In the genomic region with DNA sequence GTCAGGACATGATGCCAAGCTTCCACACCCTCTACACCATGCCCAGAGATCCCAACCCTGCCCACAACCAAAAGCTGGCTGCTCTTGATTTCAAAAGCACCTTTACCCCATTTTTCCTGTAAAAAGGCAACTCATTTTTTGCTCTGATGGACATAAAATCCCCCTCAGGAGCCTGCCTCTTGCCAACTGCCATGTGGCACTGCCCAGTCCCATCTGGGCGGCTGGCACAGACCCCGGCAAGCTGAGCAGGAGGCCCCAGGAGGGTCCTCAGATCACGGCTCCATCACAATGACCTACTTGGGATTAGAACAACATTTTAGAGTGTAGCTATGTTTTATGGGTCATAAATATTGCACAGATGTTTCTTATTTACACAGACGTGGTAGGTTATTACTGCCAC, we compare ENCODE assay signal across 16 mouse cellular contexts. TPM values are rescaled to one million over a fixed set of nuclear protein-coding genes. Genes with fewer than 3 reads are reported as not detected.
A peak's percentile ranks its signal among the peaks of the same experiment; 100 is the strongest.
DNase-seq lines count a peak whose midpoint lies in the region; ATAC-seq and TF ChIP-seq lines count a peak whose summit lies in the region.
"Had no signal": no experiment of that assay in that cellular context is flagged by ENCODE, and none has a peak within 500 bp of the region (broad histone marks: within the 10 kb centered on the region; RNA-seq: fewer than 3 reads in every experiment).

No protein-coding gene starts in this region.

- no peak overlapping the region for H3K9ac ChIP-seq in midbrain, postnatal 0 days (replicated peaks; ENCODE audit: low read length, poor library complexity, severe bottlenecking)
- H3K9ac ChIP-seq in midbrain, embryonic 11.5 days (ENCODE audit: low read length), result no peak overlapping the region
- H3K9ac ChIP-seq in limb, embryonic 12.5 days (replicated peaks), result no peak overlapping the region
- H3K9ac ChIP-seq: forebrain, embryonic 12.5 days; midbrain, embryonic 12.5 days; neural tube, embryonic 12.5 days had no signal

- 62% methylated on average over 4 of the region's 4 CpGs for WGBS in midbrain, postnatal 0 days
- 83% methylated on average over 4 of the region's 4 CpGs for WGBS in midbrain, embryonic 11.5 days
- WGBS in limb, embryonic 12.5 days, result 10% methylated on average over 4 of the region's 4 CpGs

- H3K27ac ChIP-seq in midbrain, postnatal 0 days (ENCODE audit: low read depth, low read length), result no peak overlapping the region
- H3K27ac ChIP-seq in midbrain, embryonic 11.5 days (ENCODE audit: low read depth, low read length), result no peak overlapping the region
- H3K27ac ChIP-seq in limb, embryonic 12.5 days, result peak overlapping the region; percentile 62; the same call in 1 of the 2 replicates
- H3K27ac ChIP-seq: forebrain, embryonic 12.5 days; midbrain, embryonic 12.5 days; neural tube, embryonic 12.5 days had no signal

- no peaks in the 10 kb centered on the region for H3K36me3 ChIP-seq in midbrain, postnatal 0 days (ENCODE audit: insufficient read depth, low read length)
- no peaks in the 10 kb centered on the region for H3K36me3 ChIP-seq in midbrain, embryonic 11.5 days (ENCODE audit: control insufficient read depth, insufficient read depth, low read length)
- no peaks in the 10 kb centered on the region for H3K36me3 ChIP-seq in limb, embryonic 12.5 days
- H3K36me3 ChIP-seq: forebrain, embryonic 12.5 days; midbrain, embryonic 12.5 days; neural tube, embryonic 12.5 days had no signal

- H3K9me3 ChIP-seq in midbrain, postnatal 0 days (ENCODE audit: low read length), result no peaks in the 10 kb centered on the region
- H3K9me3 ChIP-seq in midbrain, embryonic 11.5 days (ENCODE audit: control insufficient read depth, low read length), result no peaks in the 10 kb centered on the region
- no peaks in the 10 kb centered on the region for H3K9me3 ChIP-seq in limb, embryonic 12.5 days
- H3K9me3 ChIP-seq: forebrain, embryonic 12.5 days; midbrain, embryonic 12.5 days; neural tube, embryonic 12.5 days had no signal

- H3K4me1 ChIP-seq in midbrain, postnatal 0 days (ENCODE audit: insufficient read depth, low read length), result no peaks in the 10 kb centered on the region
- peaks cover 4% of the 10 kb centered on the region; the same call in 1 of the 2 replicates for H3K4me1 ChIP-seq in midbrain, embryonic 11.5 days (ENCODE audit: control insufficient read depth, insufficient read depth, low read length)
- peaks cover 35% of the 10 kb centered on the region for H3K4me1 ChIP-seq in limb, embryonic 12.5 days (replicated peaks)

- peak; percentile 25 for DNase-seq in adrenal gland, postnatal 25 days
- no peak for DNase-seq in adrenal gland, adult 2 months
- DNase-seq in midbrain, postnatal 0 days (ENCODE audit: low spot score), result peak; percentile 68
- no peak for DNase-seq in midbrain, embryonic 11.5 days (ENCODE audit: low spot score, missing footprints)
- DNase-seq in cerebellum, adult 9-10 months, result peak; percentile 95
- DNase-seq in left cerebral cortex, postnatal 10 days (ENCODE audit: extremely low spot score in 1 of 2, low spot score in 2 of 2), result no peak
- DNase-seq: adrenal gland, postnatal 36 days; gastrocnemius, postnatal 10 days; heart, postnatal 36 days; kidney, adult 18-20 months had no signal

- no peak for TF ChIP-seq CTCF in midbrain, postnatal 0 days (IDR thresholded peaks at IDR 0.05)

- intact Hi-C loops in left cerebral cortex, postnatal 10 days (cut with DNase I), result no loop called here

- no peak overlapping the region for H3K4me2 ChIP-seq in midbrain, postnatal 0 days (ENCODE audit: low read depth, low read length, poor library complexity, severe bottlenecking)
- no peak overlapping the region for H3K4me2 ChIP-seq in midbrain, embryonic 11.5 days
- H3K4me2 ChIP-seq in limb, embryonic 12.5 days, result no peak overlapping the region
- H3K4me2 ChIP-seq: forebrain, embryonic 12.5 days; heart, embryonic 11.5 days; midbrain, embryonic 12.5 days; neural tube, embryonic 12.5 days had no signal

- H3K4me3 ChIP-seq in midbrain, postnatal 0 days (ENCODE audit: low read depth, low read length), result no peak overlapping the region
- no peak overlapping the region for H3K4me3 ChIP-seq in midbrain, embryonic 11.5 days (ENCODE audit: low read depth, low read length)
- no peak overlapping the region for H3K4me3 ChIP-seq in limb, embryonic 12.5 days (replicated peaks)
- H3K4me3 ChIP-seq: forebrain, embryonic 12.5 days; midbrain, embryonic 12.5 days; neural tube, embryonic 12.5 days had no signal

- H3K27me3 ChIP-seq in midbrain, postnatal 0 days (ENCODE audit: insufficient read depth, low read length), result no peaks in the 10 kb centered on the region
- H3K27me3 ChIP-seq in midbrain, embryonic 11.5 days (ENCODE audit: control insufficient read depth, insufficient read depth, low read length), result peaks cover 30% of the 10 kb centered on the region
- 0 out of 2 replicates have a peak, but pooled peaks cover 7% of the 10 kb centered on the region for H3K27me3 ChIP-seq in limb, embryonic 12.5 days
- H3K27me3 ChIP-seq: neural tube, embryonic 12.5 days had no signal

- ATAC-seq in midbrain, postnatal 0 days (ENCODE audit: low FRiP score), result no peak
- no peak for ATAC-seq in midbrain, embryonic 11.5 days (ENCODE audit: low FRiP score)
- peak; percentile 64; the same call in 1 of the 2 replicates for ATAC-seq in limb, embryonic 12.5 days (ENCODE audit: insufficient number of reproducible peaks, insufficient read depth, low FRiP score, low TSS enrichment, low read depth)
- ATAC-seq in CD4-positive, CD25-positive, alpha-beta regulatory T cell, adult 4 months, result no peak

RNA-seq across cellular contexts. Expression of a gene that starts 22.3 kb away (rescaled TPM):
- 0.10 and 0.15 TPM in 2 replicates for total RNA-seq in adrenal gland, postnatal 25 days (2021)
- under 1 TPM; 0.03 to 0.10 TPM for total RNA-seq in adrenal gland, adult 2 months (2021)
- polyA plus RNA-seq in adrenal gland, adult 2 months (2012; rRNA removed), result 0.02 and 0.04 TPM in 2 replicates
- total RNA-seq in midbrain, postnatal 0 days (2014; rRNA removed), result 70.5 and 72.2 TPM in 2 replicates
- 9.8 and 12.6 TPM in 2 replicates for polyA plus RNA-seq in midbrain, postnatal 0 days (2015; fragmentation: Nextera tagmentation; extraction: Ambion mirVana)
- 0.77 and 1.8 TPM in 2 replicates for polyA plus RNA-seq in midbrain, embryonic 11.5 days (2014; fragmentation: Nextera tagmentation; extraction: Ambion mirVana)
- 4.0 and 4.7 TPM in 2 replicates for polyA plus RNA-seq in limb, embryonic 12.5 days (2016; fragmentation: Nextera tagmentation; extraction: Ambion mirVana)
- not detected for polyA plus RNA-seq in CD4-positive, CD25-positive, alpha-beta regulatory T cell, adult 4 months (2017; shearing (Covaris generic))
- total RNA-seq in left cerebral cortex, postnatal 10 days (2021), result 100 to 1,000 TPM in 1 of 2 experiments, 10 to 100 TPM in 1; 93.5 to 101 TPM

Comparison
In these comparisons a context has a peak if more than half of its experiments do, and no peak if none do; other contexts are left out.
1. DNase-seq: peak in adrenal gland, postnatal 25 days (single experiment), midbrain, postnatal 0 days (single experiment) and cerebellum, adult 9-10 months (single experiment); none in adrenal gland, adult 2 months (single experiment), midbrain, embryonic 11.5 days (single experiment) and left cerebral cortex, postnatal 10 days (0 of 2).